Mouse (Mus musculus) lung, adult 2 months (tissue): Measurements from ENCODE around the gene Akr1a1.

ENCODE experiments used
- CTCF ChIP-seq: fragments of 200-500 bp; IDR thresholded peaks from 2 replicates; pipeline ENCODE4 v1.5.1; 2011; ENCODE audit warnings: mild to moderate bottlenecking, low read length, control low read depth; ENCODE audit not compliant: insufficient read depth
- POLR2A ChIP-seq: fragments of 200-500 bp; IDR thresholded peaks from 2 replicates; pipeline ENCODE4 v1.6.1; 2011; ENCODE audit warnings: low read depth, mild to moderate bottlenecking, control low read depth, low read length, borderline replicate concordance; ENCODE audit errors: extremely low read depth

DNA sequence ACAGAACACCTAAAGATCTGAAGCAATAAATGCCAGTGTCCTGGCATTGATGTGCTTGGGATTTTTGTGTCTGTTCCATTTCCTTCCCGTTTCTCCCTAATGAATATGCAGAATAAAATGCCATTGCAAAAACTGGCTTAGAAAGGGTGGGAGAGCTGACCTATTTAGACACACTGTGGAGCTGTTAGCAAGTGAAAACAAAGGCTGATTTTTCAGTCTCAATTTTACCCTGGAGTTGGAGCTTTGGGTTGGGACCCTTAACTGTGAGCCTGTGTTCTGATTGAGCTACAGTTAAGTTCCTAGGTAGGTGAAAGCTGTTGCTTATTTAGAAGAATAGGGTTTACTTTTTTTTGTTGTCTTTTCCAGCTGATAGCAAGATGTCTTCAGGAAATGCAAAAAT is 35.6 kb upstream of the Akr1a1 start:
- no peak for TF ChIP-seq POLR2A
- TF ChIP-seq CTCF = no peak
